8 mouse cellular contexts compared by ENCODE assay signal in genomic region chr15:91190519-91191207, GRCm38 (mm10). TPM values are rescaled to one million over a fixed set of nuclear protein-coding genes. Genes with fewer than 3 reads are reported as not detected.
DNase-seq lines count a peak whose midpoint lies in the region; ATAC-seq lines count a peak whose summit lies in the region.

No protein-coding gene starts in this region.

- H3K4me2 ChIP-seq in embryonic facial prominence, embryonic 14.5 days (ENCODE audit: low read depth, low read length): peak overlapping the region; percentile 63
- peak overlapping the region; percentile 79 for H3K4me2 ChIP-seq in limb, embryonic 13.5 days (replicated peaks)

- H3K27me3 ChIP-seq in megakaryocyte, embryonic 14.5 days (replicated peaks): peaks cover 4% of the 10 kb centered on the region
- no peaks in the 10 kb centered on the region for H3K27me3 ChIP-seq in embryonic facial prominence, embryonic 14.5 days (replicated peaks; ENCODE audit: control insufficient read depth, insufficient read depth, low read length)
- peaks cover 3% of the 10 kb centered on the region; the same call in 1 of the 2 replicates for H3K27me3 ChIP-seq in limb, embryonic 13.5 days

- 36% methylated on average over 17 of the region's 17 CpGs for WGBS in embryonic facial prominence, embryonic 14.5 days
- 40% methylated on average over 17 of the region's 17 CpGs for WGBS in limb, embryonic 13.5 days

- ATAC-seq in megakaryocyte, adult 5-6 weeks (ENCODE audit: poor library complexity, severe bottlenecking): no peak
- ATAC-seq in embryonic facial prominence, embryonic 14.5 days (ENCODE audit: low read depth): no peak
- ATAC-seq in limb, embryonic 13.5 days (ENCODE audit: low FRiP score, low read depth): no peak
- no peak for ATAC-seq in erythroid progenitor cell, adult 5-6 weeks (replicated peaks; ENCODE audit: low FRiP score, poor library complexity, severe bottlenecking)

- peak overlapping the region; percentile 41; the same call in 1 of the 2 replicates for H3K9ac ChIP-seq in embryonic facial prominence, embryonic 14.5 days (ENCODE audit: low read depth, low read length)
- H3K9ac ChIP-seq in limb, embryonic 13.5 days: peak overlapping the region; percentile 61; the same call in 1 of the 2 replicates

- H3K4me1 ChIP-seq in megakaryocyte, embryonic 14.5 days: peaks cover 10% of the 10 kb centered on the region
- 0 out of 2 replicates have a peak, but pooled peaks cover 6% of the 10 kb centered on the region for H3K4me1 ChIP-seq in embryonic facial prominence, embryonic 14.5 days (ENCODE audit: control insufficient read depth, insufficient read depth, low read length)
- peaks cover 12% of the 10 kb centered on the region for H3K4me1 ChIP-seq in limb, embryonic 13.5 days

- H3K27ac ChIP-seq in embryonic facial prominence, embryonic 14.5 days (replicated peaks; ENCODE audit: low read depth, low read length): peak overlapping the region; percentile 83; the same call in 1 of the 2 replicates
- no peak overlapping the region for H3K27ac ChIP-seq in limb, embryonic 13.5 days

- DNase-seq in embryonic facial prominence, embryonic 14.5 days (ENCODE audit: low spot score): peak; percentile 20
- peak; percentile 37 for DNase-seq in retina, postnatal 1 day
- no peak for DNase-seq in adrenal gland, postnatal 25 days
- DNase-seq in urinary bladder, postnatal 25 days (ENCODE audit: low spot score): no peak

- no peaks in the 10 kb centered on the region for H3K9me3 ChIP-seq in megakaryocyte, embryonic 14.5 days
- no peaks in the 10 kb centered on the region for H3K9me3 ChIP-seq in embryonic facial prominence, embryonic 14.5 days (ENCODE audit: control insufficient read depth, low read length)
- H3K9me3 ChIP-seq in limb, embryonic 13.5 days: no peaks in the 10 kb centered on the region

- H3K36me3 ChIP-seq in megakaryocyte, embryonic 14.5 days (replicated peaks; ENCODE audit: low read length): no peaks in the 10 kb centered on the region
- H3K36me3 ChIP-seq in embryonic facial prominence, embryonic 14.5 days (ENCODE audit: control insufficient read depth, insufficient read depth, low read length): no peaks in the 10 kb centered on the region
- no peaks in the 10 kb centered on the region for H3K36me3 ChIP-seq in limb, embryonic 13.5 days

- H3K4me3 ChIP-seq in megakaryocyte, embryonic 14.5 days (replicated peaks): peak overlapping the region; percentile 90
- peak overlapping the region; percentile 45 for H3K4me3 ChIP-seq in embryonic facial prominence, embryonic 14.5 days (ENCODE audit: low read depth, low read length)
- peak overlapping the region; percentile 50 for H3K4me3 ChIP-seq in limb, embryonic 13.5 days

RNA-seq across cellular contexts. Expression of gene Abcd2, which starts 0.9 kb away (rescaled TPM):
- not detected in 2 replicates for polyA plus RNA-seq in megakaryocyte, embryonic 14.5 days (2012; ENCODE audit: insufficient read depth, low replicate concordance)
- 66.5 and 67.1 TPM in 2 replicates for total RNA-seq in megakaryocyte, adult 5-6 weeks (2015)
- 78.0 and 81.5 TPM in 2 replicates for total RNA-seq in megakaryocyte, adult 5-6 weeks (2017)
- polyA plus RNA-seq in embryonic facial prominence, embryonic 14.5 days (2014; fragmentation: Nextera tagmentation; extraction: Ambion mirVana): 4.3 and 4.8 TPM in 2 replicates
- polyA plus RNA-seq in limb, embryonic 13.5 days (2015; fragmentation: Nextera tagmentation; extraction: Ambion mirVana): 3.3 and 4.0 TPM in 2 replicates
- total RNA-seq in adrenal gland, postnatal 25 days (2021): 8.7 and 10.5 TPM in 2 replicates
- 5.4 and 5.8 TPM in 2 replicates for total RNA-seq in erythroid progenitor cell, adult 5-6 weeks (2015; ENCODE audit: low replicate concordance)
- total RNA-seq in erythroid progenitor cell, adult 5-6 weeks (2017; ENCODE audit: low replicate concordance): 3.9 and 7.2 TPM in 2 replicates

RNA-seq across cellular contexts. Expression of gene CN725425, which starts 8.6 kb away (rescaled TPM):
- not detected in 2 replicates for polyA plus RNA-seq in megakaryocyte, embryonic 14.5 days (2012; ENCODE audit: insufficient read depth, low replicate concordance)
- total RNA-seq in megakaryocyte, adult 5-6 weeks (2015): not detected in 2 replicates
- total RNA-seq in megakaryocyte, adult 5-6 weeks (2017): not detected in 2 replicates
- polyA plus RNA-seq in embryonic facial prominence, embryonic 14.5 days (2014; fragmentation: Nextera tagmentation; extraction: Ambion mirVana): not detected in 2 replicates
- not detected in 2 replicates for polyA plus RNA-seq in limb, embryonic 13.5 days (2015; fragmentation: Nextera tagmentation; extraction: Ambion mirVana)
- total RNA-seq in adrenal gland, postnatal 25 days (2021): not detected in 2 replicates
- not detected in 2 replicates for total RNA-seq in erythroid progenitor cell, adult 5-6 weeks (2015; ENCODE audit: low replicate concordance)
- total RNA-seq in erythroid progenitor cell, adult 5-6 weeks (2017; ENCODE audit: low replicate concordance): not detected in 2 replicates

Comparison
In these comparisons a context has a peak if more than half of its experiments do, and no peak if none do; other contexts are left out.
1. DNase-seq: peak in embryonic facial prominence, embryonic 14.5 days (single experiment) and retina, postnatal 1 day (single experiment); none in adrenal gland, postnatal 25 days (single experiment) and urinary bladder, postnatal 25 days (single experiment).
2. Peak in every context shown above with its lines, with median percentiles within 50 percentile points of each other: H3K4me3 ChIP-seq.